Comparison of ENCODE assay signal across 13 mouse cellular contexts in genomic region chr13:41825379-41825966, GRCm38 (mm10). TPM values are rescaled to one million over a fixed set of nuclear protein-coding genes. Genes with fewer than 3 reads are reported as not detected.
DNase-seq lines count a peak whose midpoint lies in the region; ATAC-seq and TF ChIP-seq lines count a peak whose summit lies in the region.
"Had no signal": no experiment of that assay in that cellular context is flagged by ENCODE, and none has a peak within 500 bp of the region (broad histone marks: within the 10 kb centered on the region; RNA-seq: fewer than 3 reads in every experiment).

No protein-coding gene starts in this region.

- TF ChIP-seq POLR2A in spleen, adult 2 months (IDR thresholded peaks at IDR 0.05; ENCODE audit: low read depth, low read length) = no peak
- no peak for TF ChIP-seq POLR2A in bone marrow, adult 2 months (IDR thresholded peaks at IDR 0.05; ENCODE audit: borderline replicate concordance, control insufficient read depth, low read depth, low read length)

- H3K36me3 ChIP-seq in spleen, adult 2 months (ENCODE audit: control insufficient read depth, insufficient read depth, low read length) = no peaks in the 10 kb centered on the region
- no peaks in the 10 kb centered on the region for H3K36me3 ChIP-seq in heart, embryonic 12.5 days
- H3K36me3 ChIP-seq: midbrain, embryonic 12.5 days; neural tube, embryonic 13.5 days had no signal

- H3K4me2 ChIP-seq in heart, embryonic 12.5 days = no peak overlapping the region
- H3K4me2 ChIP-seq: midbrain, embryonic 12.5 days; neural tube, embryonic 13.5 days had no signal

- no peak overlapping the region for H3K9ac ChIP-seq in heart, embryonic 12.5 days
- H3K9ac ChIP-seq: liver, embryonic 14.5 days; midbrain, embryonic 12.5 days; neural tube, embryonic 13.5 days had no signal

- no peak for TF ChIP-seq CTCF in spleen, adult 2 months (IDR thresholded peaks at IDR 0.05; ENCODE audit: extremely low read depth, insufficient read depth, insufficient read length, insufficient replicate concordance)
- TF ChIP-seq CTCF in bone marrow, adult 2 months (IDR thresholded peaks at IDR 0.05; ENCODE audit: control insufficient read depth, insufficient read depth, low read length) = no peak

- H3K9me3 ChIP-seq in heart, embryonic 12.5 days (replicated peaks) = no peaks in the 10 kb centered on the region
- H3K9me3 ChIP-seq: midbrain, embryonic 12.5 days; neural tube, embryonic 13.5 days had no signal

- DNase-seq in spleen, adult 2 months (ENCODE audit: low read depth in 1 of 2, low spot score in 2 of 2) = peak; percentile 17 to 50
- DNase-seq in spleen, postnatal 4 days (ENCODE audit: low spot score in 2 of 2) = no peak
- DNase-seq in naive thymus-derived CD4-positive, alpha-beta T cell, adult 2 months (ENCODE audit: low read depth) = peak; percentile 78
- no peak for DNase-seq in layer of hippocampus, adult 8-10 months (ENCODE audit: low spot score in 2 of 2)
- DNase-seq in urinary bladder, postnatal 36 days (ENCODE audit: low spot score in 2 of 2) = no peak
- DNase-seq: cerebellum, postnatal 14 days; kidney, adult 11 months had no signal

- no peaks in the 10 kb centered on the region; the same call in 1 of the 2 replicates for H3K4me1 ChIP-seq in spleen, adult 2 months (ENCODE audit: control insufficient read depth, insufficient read depth, insufficient read length)
- peaks cover 1% of the 10 kb centered on the region; the same call in 1 of the 2 replicates for H3K4me1 ChIP-seq in bone marrow, adult 2 months (ENCODE audit: control insufficient read depth, insufficient read depth, low read length)
- H3K4me1 ChIP-seq in heart, embryonic 12.5 days (replicated peaks) = peaks cover 22% of the 10 kb centered on the region; the same call in 1 of the 2 replicates
- H3K4me1 ChIP-seq: midbrain, embryonic 12.5 days; neural tube, embryonic 13.5 days had no signal

- 12% methylated on average over 11 of the region's 11 CpGs for WGBS in spleen, adult 2 months
- WGBS in bone marrow, adult 2 months = 17% methylated on average over 11 of the region's 11 CpGs
- WGBS in heart, embryonic 12.5 days = 65% methylated on average over 11 of the region's 11 CpGs

- ATAC-seq in heart, embryonic 12.5 days (ENCODE audit: insufficient number of reproducible peaks, low FRiP score) = no peak
- ATAC-seq: Patski had no signal

- 0 out of 2 replicates have a peak overlapping the region, but pooled peaks have one; percentile 2 for H3K27ac ChIP-seq in spleen, adult 2 months (ENCODE audit: insufficient read depth, low read length)
- H3K27ac ChIP-seq in bone marrow, adult 2 months (ENCODE audit: control insufficient read depth, insufficient read depth, low read depth, low read length, poor library complexity) = no peak overlapping the region
- H3K27ac ChIP-seq in heart, embryonic 12.5 days (ENCODE audit: poor library complexity, severe bottlenecking) = no peak overlapping the region
- H3K27ac ChIP-seq: liver, embryonic 14.5 days; midbrain, embryonic 12.5 days; neural tube, embryonic 13.5 days had no signal

- H3K27me3 ChIP-seq in spleen, adult 2 months (ENCODE audit: control insufficient read depth, insufficient read depth, low read length) = no peaks in the 10 kb centered on the region
- H3K27me3 ChIP-seq in heart, embryonic 12.5 days (replicated peaks) = no peaks in the 10 kb centered on the region
- H3K27me3 ChIP-seq: midbrain, embryonic 12.5 days; neural tube, embryonic 13.5 days; Patski had no signal

- no peak overlapping the region for H3K4me3 ChIP-seq in spleen, adult 2 months (ENCODE audit: extremely low read depth, insufficient read depth, insufficient read length)
- peak overlapping the region; percentile 31 for H3K4me3 ChIP-seq in bone marrow, adult 2 months (replicated peaks; ENCODE audit: control insufficient read depth, low read depth, low read length)
- no peak overlapping the region for H3K4me3 ChIP-seq in heart, embryonic 12.5 days
- H3K4me3 ChIP-seq: midbrain, embryonic 12.5 days; neural tube, embryonic 13.5 days had no signal

RNA-seq across cellular contexts. Expression of gene Adtrp, which starts 22.0 kb away (rescaled TPM):
- polyA plus RNA-seq in spleen, adult 2 months (2012; rRNA removed) = 0.85 and 1.6 TPM in 2 replicates
- 3.1 and 11.7 TPM in 2 replicates for polyA plus RNA-seq in bone marrow, adult 2 months (2011; ENCODE audit: insufficient read depth, insufficient read length, low replicate concordance, missing spikeins)
- total RNA-seq in layer of hippocampus, adult 8-10 months (2022) = under 1 TPM in 2 of 4 experiments, not detected in 2; 0.82 to 0.87 TPM
- not detected in 2 replicates for polyA plus RNA-seq in heart, embryonic 12.5 days (2016; fragmentation: Nextera tagmentation; extraction: Ambion mirVana)
- polyA plus RNA-seq: midbrain, embryonic 12.5 days; Patski had no signal

Comparison
In these comparisons a context has a peak if more than half of its experiments do, and no peak if none do; other contexts are left out.
1. DNase-seq: peak in spleen, adult 2 months (2 of 2) and naive thymus-derived CD4-positive, alpha-beta T cell, adult 2 months (single experiment); none in spleen, postnatal 4 days (0 of 2), layer of hippocampus, adult 8-10 months (0 of 2) and urinary bladder, postnatal 36 days (0 of 2).